Mouse (Mus musculus): ENCODE measurements at regions not wholly inside any gene's neighbourhood (a gene's known extent, or its start where the extent isn't known, plus 50 kb on each side); places are given as distances from the start of the nearest gene placed in this dataset.

DNA sequence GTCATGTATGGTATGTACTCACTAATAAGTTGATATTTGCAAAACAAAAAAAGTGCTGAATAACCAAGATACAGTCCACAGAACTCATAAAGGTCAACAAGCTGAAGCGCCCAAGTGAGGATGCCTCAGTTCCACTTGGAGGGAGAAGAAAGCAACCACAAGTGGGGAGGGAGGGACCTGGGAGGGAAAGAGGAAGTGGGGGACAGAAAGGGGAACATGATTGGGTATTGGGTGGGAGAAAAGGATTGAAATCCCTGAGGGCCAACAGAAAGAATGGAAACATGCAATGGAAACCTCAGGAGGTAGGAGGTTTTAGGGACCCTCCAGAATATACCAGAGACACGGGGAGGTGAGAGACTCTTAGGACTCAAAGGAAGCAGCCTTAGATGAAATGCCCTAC is 2777.2 kb downstream of the 9330182O14Rik start:
- H3K27me3 ChIP-seq (ENCODE audit: control insufficient read depth, insufficient read depth, low read length): no peaks in the 10 kb centered on the region
- TF ChIP-seq POLR2A (IDR thresholded peaks at IDR 0.05; ENCODE audit: borderline replicate concordance, extremely low read depth, insufficient read depth, insufficient read length): no peak
- no peaks in the 10 kb centered on the region for H3K9me3 ChIP-seq (ENCODE audit: control insufficient read depth, low read length)
- DNase-seq (ENCODE audit: low spot score) (no peak), ATAC-seq (ENCODE audit: low FRiP score, low read depth) (no peak)
- H3K36me3 ChIP-seq (ENCODE audit: control insufficient read depth, insufficient read depth, low read length): no peaks in the 10 kb centered on the region
- no peak overlapping the region for H3K9ac ChIP-seq (ENCODE audit: low read depth, low read length, severe bottlenecking)
- H3K27ac ChIP-seq (replicated peaks; ENCODE audit: low read depth, low read length): no peak overlapping the region
- H3K4me1 ChIP-seq (ENCODE audit: control insufficient read depth, insufficient read depth, low read length): no peaks in the 10 kb centered on the region
- 89% methylated on average over 2 of the region's 2 CpGs for WGBS
- no peak overlapping the region for H3K4me3 ChIP-seq (replicated peaks; ENCODE audit: low read length)
- no peak overlapping the region for H3K4me2 ChIP-seq (replicated peaks; ENCODE audit: low read depth, low read length, severe bottlenecking)

GRCm38 (mm10) chr15:42912880-42913279 is 2778.7 kb downstream of the 9330182O14Rik start:
- no peaks in the 10 kb centered on the region for H3K27me3 ChIP-seq (ENCODE audit: control insufficient read depth, insufficient read depth, low read length)
- no peak for DNase-seq (ENCODE audit: low spot score)
- no peak overlapping the region for H3K4me3 ChIP-seq (replicated peaks; ENCODE audit: low read length)
- ATAC-seq (ENCODE audit: low FRiP score, low read depth): no peak
- H3K4me2 ChIP-seq (replicated peaks; ENCODE audit: low read depth, low read length, severe bottlenecking): no peak overlapping the region
- no peaks in the 10 kb centered on the region for H3K9me3 ChIP-seq (ENCODE audit: control insufficient read depth, low read length)
- no peak overlapping the region for H3K9ac ChIP-seq (ENCODE audit: low read depth, low read length, severe bottlenecking)
- TF ChIP-seq POLR2A (IDR thresholded peaks at IDR 0.05; ENCODE audit: borderline replicate concordance, extremely low read depth, insufficient read depth, insufficient read length): no peak
- 51% methylated on average over 4 of the region's 4 CpGs for WGBS
- H3K27ac ChIP-seq (replicated peaks; ENCODE audit: low read depth, low read length): no peak overlapping the region
- H3K36me3 ChIP-seq (ENCODE audit: control insufficient read depth, insufficient read depth, low read length): no peaks in the 10 kb centered on the region
- no peaks in the 10 kb centered on the region for H3K4me1 ChIP-seq (ENCODE audit: control insufficient read depth, insufficient read depth, low read length)

- Histone ChIP-seq H3K4me2 (replicated peaks; ENCODE audit: low read depth, low read length, severe bottlenecking) (no peak overlapping the region), H3K27ac (replicated peaks; ENCODE audit: low read depth, low read length) (no peak overlapping the region), H3K4me1 (ENCODE audit: control insufficient read depth, insufficient read depth, low read length) (no peaks in the 10 kb centered on the region), H3K4me3 (replicated peaks; ENCODE audit: low read length) (no peak overlapping the region), H3K9ac (ENCODE audit: low read depth, low read length, severe bottlenecking) (no peak overlapping the region), H3K27me3 (ENCODE audit: control insufficient read depth, insufficient read depth, low read length) (no peaks in the 10 kb centered on the region), H3K36me3 (ENCODE audit: control insufficient read depth, insufficient read depth, low read length) (no peaks in the 10 kb centered on the region), H3K9me3 (ENCODE audit: control insufficient read depth, low read length) (no peaks in the 10 kb centered on the region)
- ATAC-seq (ENCODE audit: low FRiP score, low read depth) (no peak), DNase-seq (ENCODE audit: low spot score) (no peak)
- TF ChIP-seq POLR2A (IDR thresholded peaks at IDR 0.05; ENCODE audit: borderline replicate concordance, extremely low read depth, insufficient read depth, insufficient read length): no peak
- WGBS: 82% methylated on average over 2 of the region's 2 CpGs
Measured at GRCm38 (mm10) chr15:42913285-42913684, 2779.1 kb downstream of the 9330182O14Rik start.

GRCm38 (mm10) chr15:42914099-42914498 is 2779.9 kb downstream of the 9330182O14Rik start:
- WGBS: 3% methylated on average over 3 of the region's 3 CpGs
- Histone ChIP-seq H3K9me3 (ENCODE audit: control insufficient read depth, low read length) (no peaks in the 10 kb centered on the region), H3K36me3 (ENCODE audit: control insufficient read depth, insufficient read depth, low read length) (no peaks in the 10 kb centered on the region), H3K27me3 (ENCODE audit: control insufficient read depth, insufficient read depth, low read length) (no peaks in the 10 kb centered on the region), H3K27ac (replicated peaks; ENCODE audit: low read depth, low read length) (no peak overlapping the region), H3K4me2 (replicated peaks; ENCODE audit: low read depth, low read length, severe bottlenecking) (no peak overlapping the region), H3K4me3 (replicated peaks; ENCODE audit: low read length) (no peak overlapping the region), H3K9ac (ENCODE audit: low read depth, low read length, severe bottlenecking) (no peak overlapping the region), H3K4me1 (ENCODE audit: control insufficient read depth, insufficient read depth, low read length) (no peaks in the 10 kb centered on the region)
- no peak for TF ChIP-seq POLR2A (IDR thresholded peaks at IDR 0.05; ENCODE audit: borderline replicate concordance, extremely low read depth, insufficient read depth, insufficient read length)
- ATAC-seq (ENCODE audit: low FRiP score, low read depth) (no peak), DNase-seq (ENCODE audit: low spot score) (peak; percentile 58)

DNA sequence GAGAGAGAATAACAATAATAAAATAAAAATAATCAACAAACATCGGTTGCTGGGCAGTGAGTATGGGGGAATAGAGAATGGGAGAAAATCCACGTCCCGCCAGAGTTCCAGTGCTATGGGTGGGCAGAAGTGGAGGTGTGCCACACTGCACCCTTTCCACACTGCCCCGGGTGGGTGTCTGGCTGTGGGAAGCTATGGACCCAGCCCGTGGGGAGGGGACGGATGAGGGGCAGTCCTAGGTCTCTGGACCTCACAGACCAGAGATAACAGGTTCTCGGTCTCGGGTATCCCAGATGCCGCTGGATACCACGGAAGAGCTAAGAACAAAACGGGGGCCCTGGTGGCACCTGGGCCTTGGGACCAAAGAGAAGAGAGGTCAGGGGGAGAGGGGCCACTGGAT is 2781.0 kb downstream of the 9330182O14Rik start:
- Histone ChIP-seq H3K4me1 (ENCODE audit: control insufficient read depth, insufficient read depth, low read length) (no peaks in the 10 kb centered on the region), H3K4me2 (replicated peaks; ENCODE audit: low read depth, low read length, severe bottlenecking) (no peak overlapping the region), H3K36me3 (ENCODE audit: control insufficient read depth, insufficient read depth, low read length) (no peaks in the 10 kb centered on the region), H3K9me3 (ENCODE audit: control insufficient read depth, low read length) (no peaks in the 10 kb centered on the region), H3K27ac (replicated peaks; ENCODE audit: low read depth, low read length) (no peak overlapping the region), H3K9ac (ENCODE audit: low read depth, low read length, severe bottlenecking) (no peak overlapping the region), H3K27me3 (ENCODE audit: control insufficient read depth, insufficient read depth, low read length) (no peaks in the 10 kb centered on the region), H3K4me3 (replicated peaks; ENCODE audit: low read length) (no peak overlapping the region)
- ATAC-seq (ENCODE audit: low FRiP score, low read depth) (no peak), DNase-seq (ENCODE audit: low spot score) (no peak)
- TF ChIP-seq POLR2A (IDR thresholded peaks at IDR 0.05; ENCODE audit: borderline replicate concordance, extremely low read depth, insufficient read depth, insufficient read length): no peak
- WGBS: 88% methylated on average over 11 of the region's 11 CpGs

GRCm38 (mm10) chr15:42921618-42922017 is 2787.5 kb downstream of the 9330182O14Rik start:
- no peak for TF ChIP-seq POLR2A (IDR thresholded peaks at IDR 0.05; ENCODE audit: borderline replicate concordance, extremely low read depth, insufficient read depth, insufficient read length)
- Histone ChIP-seq H3K9me3 (ENCODE audit: control insufficient read depth, low read length) (no peaks in the 10 kb centered on the region), H3K4me1 (ENCODE audit: control insufficient read depth, insufficient read depth, low read length) (no peaks in the 10 kb centered on the region), H3K36me3 (ENCODE audit: control insufficient read depth, insufficient read depth, low read length) (no peaks in the 10 kb centered on the region), H3K27ac (replicated peaks; ENCODE audit: low read depth, low read length) (no peak overlapping the region), H3K4me2 (replicated peaks; ENCODE audit: low read depth, low read length, severe bottlenecking) (no peak overlapping the region), H3K27me3 (ENCODE audit: control insufficient read depth, insufficient read depth, low read length) (no peaks in the 10 kb centered on the region), H3K9ac (ENCODE audit: low read depth, low read length, severe bottlenecking) (no peak overlapping the region), H3K4me3 (replicated peaks; ENCODE audit: low read length) (no peak overlapping the region)
- DNase-seq (ENCODE audit: low spot score): no peak
- no peak for ATAC-seq (ENCODE audit: low FRiP score, low read depth)
- 53% methylated on average over 3 of the region's 3 CpGs for WGBS

Measured in limb, embryonic 14.5 days (tissue).